Mouse (Mus musculus) spleen, embryonic (tissue): ENCODE measurements around the gene Zdhhc6.

ENCODE experiments used
- CTCF ChIA-PET: fragments of 350-600 bp; sonication (Branson Sonifier 250); formaldehyde crosslinking; loops from one replicate; lab custom pipeline; 2022; lab: Charles Lee

The Zdhhc6 gene

DNA sequence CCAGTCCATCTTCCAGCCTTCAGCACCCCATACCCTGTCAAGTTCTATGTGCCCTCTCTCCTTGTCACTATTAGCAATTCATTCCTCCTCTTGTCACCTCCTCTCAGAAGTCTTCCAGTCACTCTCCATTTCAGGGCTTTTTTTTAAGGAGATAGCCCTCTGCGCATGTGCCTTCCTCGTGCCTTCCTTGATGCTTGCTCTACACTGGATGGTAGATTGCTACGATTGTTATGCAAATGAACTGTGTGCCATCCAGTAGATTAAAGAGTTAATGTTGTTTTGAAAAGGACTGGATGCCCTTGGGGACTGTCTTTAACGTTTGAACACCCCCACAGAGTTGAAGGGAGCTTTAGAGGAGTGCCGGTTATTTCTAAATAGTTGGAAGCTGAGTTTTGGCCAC, 89.2 kb downstream of the Zdhhc6 start:
- CTCF ChIA-PET, result interaction anchor here (0.6 to 0.7 kb wide), 2 partner anchors 41 to 256 kb away, joined by 5 to 13 read pairs; no protein-coding TSS in a partner anchor

DNA sequence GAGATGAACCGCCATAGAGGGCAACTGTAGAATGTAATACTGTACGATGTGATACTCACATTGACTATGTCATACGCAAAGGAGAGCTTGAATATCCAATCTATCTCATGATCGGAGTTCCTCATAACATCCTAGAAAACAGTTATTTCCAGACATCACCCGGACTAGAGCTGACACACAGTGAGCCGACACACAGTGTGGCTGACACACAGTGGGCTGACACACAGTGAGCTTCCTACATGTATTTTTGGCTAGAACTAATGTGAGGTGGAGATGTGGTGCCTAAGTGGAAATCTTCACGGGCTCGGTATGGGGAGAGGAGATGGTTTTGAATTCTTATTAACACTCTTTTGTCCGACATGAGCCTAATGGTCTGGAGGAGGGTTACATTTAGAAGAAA, 93.6 kb downstream of the Zdhhc6 start:
- CTCF ChIA-PET, result no interaction called here
